Mouse (Mus musculus): ENCODE results near the gene Dhrs4. TPM values are rescaled to one million over a fixed set of nuclear protein-coding genes. Genes with fewer than 3 reads are reported as not detected.

The Dhrs4 gene
- total and polyA plus RNA-seq, 3 experiments = 22.7 to 34.2 TPM; not detected in 1

DNA sequence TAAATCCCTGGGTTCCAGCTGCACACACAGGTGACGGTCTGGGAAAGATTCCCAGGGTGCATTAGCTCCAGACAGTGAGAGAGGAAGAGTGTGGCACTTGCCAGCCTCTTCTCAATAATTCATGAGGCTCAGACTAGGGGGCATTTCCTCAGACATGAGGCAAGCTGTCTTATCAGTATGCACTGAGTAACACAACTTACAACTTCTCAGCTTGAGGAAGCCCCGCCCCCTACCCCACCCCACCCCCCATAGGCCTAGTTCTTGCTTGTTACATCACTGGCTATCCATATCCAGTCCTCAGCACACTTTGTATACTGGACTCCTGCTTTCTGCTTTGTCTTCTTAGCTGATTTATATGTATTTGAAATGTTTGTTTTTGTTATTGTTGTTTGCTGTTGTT, 2.9 kb upstream of the Dhrs4 start:
- H3K79me2 ChIP-seq (ENCODE audit: control insufficient read depth, insufficient read depth, low read length, poor library complexity) = no peaks in the 10 kb centered on the region; the same call in 1 of the 2 replicates
- DNase-seq (ENCODE audit: low read depth, low spot score) = peak; percentile 46
- no peak overlapping the region for H3K27ac ChIP-seq (ENCODE audit: control insufficient read depth, low read depth, low read length)
- no peak overlapping the region for H3K9ac ChIP-seq (ENCODE audit: control insufficient read depth, low read depth, low read length, poor library complexity, severe bottlenecking)
- peaks cover 0 to 18% of the 10 kb centered on the region in 2 experiments; a peak in 3 of 4 replicates for H3K4me1 ChIP-seq (ENCODE audit: control insufficient read depth in 1 of 2, insufficient read depth in 2 of 2, low read length in 2 of 2)
- no peak overlapping the region for H3K4me3 ChIP-seq (ENCODE audit: control insufficient read depth in 1 of 2, insufficient read depth in 1 of 2, low read depth in 2 of 2, low read length in 2 of 2)
- peaks cover 8 to 14% of the 10 kb centered on the region in 2 experiments for H3K27me3 ChIP-seq (ENCODE audit: control insufficient read depth in 1 of 2, insufficient read depth in 2 of 2, low read length in 2 of 2)
- TF ChIP-seq POLR2AphosphoS2 (IDR thresholded peaks at IDR 0.05; ENCODE audit: low read length) (no peak), EP300 (IDR thresholded peaks at IDR 0.05; ENCODE audit: low read depth in 1 of 2, low read length in 2 of 2) (no peak), ZC3H11A (IDR thresholded peaks at IDR 0.05; ENCODE audit: low read depth, low read length) (no peak), SMC3 (IDR thresholded peaks at IDR 0.05; ENCODE audit: low read depth, low read length) (no peak)
- H3K9me3 ChIP-seq (replicated peaks; ENCODE audit: insufficient read depth, low read length) = no peaks in the 10 kb centered on the region
- peaks cover 0 to 12% of the 10 kb centered on the region in 2 experiments; a peak in 2 of 4 replicates for H3K36me3 ChIP-seq (ENCODE audit: control insufficient read depth in 1 of 2, insufficient read depth in 2 of 2, low read length in 2 of 2)

DNA sequence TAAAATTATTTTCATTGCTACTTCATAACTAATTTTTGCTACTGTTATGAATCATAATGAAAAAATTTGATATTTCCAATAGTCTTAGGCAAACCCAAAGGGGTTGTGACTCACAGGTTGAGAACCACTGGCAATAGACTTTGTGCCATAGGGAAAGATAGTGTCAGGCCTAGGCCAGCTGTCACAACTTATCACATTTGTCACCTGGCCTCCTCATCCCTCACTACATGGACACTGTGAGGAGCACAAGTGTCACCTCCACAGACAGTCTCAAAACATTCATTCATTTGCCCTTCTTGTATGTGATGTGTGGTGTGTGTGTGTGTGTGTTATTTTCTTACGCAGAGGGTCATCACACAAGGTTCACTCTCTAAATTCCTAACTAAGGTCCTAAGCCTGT, 1.1 kb upstream of the Dhrs4 start:
- peaks cover 0 to 12% of the 10 kb centered on the region in 2 experiments; a peak in 2 of 4 replicates for H3K36me3 ChIP-seq (ENCODE audit: control insufficient read depth in 1 of 2, insufficient read depth in 2 of 2, low read length in 2 of 2)
- peaks cover 2 to 8% of the 10 kb centered on the region in 2 experiments; a peak in 3 of 4 replicates for H3K27me3 ChIP-seq (ENCODE audit: control insufficient read depth in 1 of 2, insufficient read depth in 2 of 2, low read length in 2 of 2)
- DNase-seq (ENCODE audit: low read depth, low spot score) = no peak
- TF ChIP-seq JUND (IDR thresholded peaks at IDR 0.05; ENCODE audit: low read depth, low read length) = no peak
- no peak for TF ChIP-seq RAD21 (IDR thresholded peaks at IDR 0.05; ENCODE audit: low read depth, low read length)
- no peak for TF ChIP-seq POLR2AphosphoS2 (IDR thresholded peaks at IDR 0.05; ENCODE audit: low read length)
- no peak for TF ChIP-seq MAX (IDR thresholded peaks at IDR 0.05; ENCODE audit: low read length)
- no peak for TF ChIP-seq GATA1 (IDR thresholded peaks at IDR 0.05; ENCODE audit: low read depth, low read length)
- no peak for TF ChIP-seq MAZ (IDR thresholded peaks at IDR 0.05; ENCODE audit: low read depth, low read length)
- TF ChIP-seq ELF1 (IDR thresholded peaks at IDR 0.05; ENCODE audit: low read depth, low read length) = no peak
- no peak for TF ChIP-seq SMC3 (IDR thresholded peaks at IDR 0.05; ENCODE audit: low read depth, low read length)
- TF ChIP-seq POLR2A (IDR thresholded peaks at IDR 0.05; ENCODE audit: control insufficient read depth in 1 of 2, insufficient read depth in 1 of 2, low read depth in 1 of 2, low read length in 2 of 2, poor library complexity in 1 of 2) = no peak
- TF ChIP-seq TAL1 (IDR thresholded peaks at IDR 0.05; ENCODE audit: low read length) = no peak
- TF ChIP-seq GABPA (IDR thresholded peaks at IDR 0.05; ENCODE audit: low read depth, low read length) = no peak
- H3K4me1 ChIP-seq (ENCODE audit: control insufficient read depth in 1 of 2, insufficient read depth in 2 of 2, low read length in 2 of 2) = peaks cover 0 to 18% of the 10 kb centered on the region in 2 experiments; a peak in 3 of 4 replicates
- H3K79me2 ChIP-seq (ENCODE audit: control insufficient read depth, insufficient read depth, low read length, poor library complexity) = no peaks in the 10 kb centered on the region; the same call in 1 of the 2 replicates
- H3K4me3 ChIP-seq (ENCODE audit: control insufficient read depth in 1 of 2, insufficient read depth in 1 of 2, low read depth in 2 of 2, low read length in 2 of 2) = no peak overlapping the region
- no peak overlapping the region for H3K27ac ChIP-seq (ENCODE audit: control insufficient read depth, low read depth, low read length)
- H3K9me3 ChIP-seq (replicated peaks; ENCODE audit: insufficient read depth, low read length) = no peaks in the 10 kb centered on the region
- no peak overlapping the region for H3K9ac ChIP-seq (ENCODE audit: control insufficient read depth, low read depth, low read length, poor library complexity, severe bottlenecking)

GRCm38 (mm10) chr14:55477829-55478228, 729 bp upstream of the Dhrs4 start:
- peaks cover 2 to 5% of the 10 kb centered on the region in 2 experiments; a peak in 3 of 4 replicates for H3K27me3 ChIP-seq (ENCODE audit: control insufficient read depth in 1 of 2, insufficient read depth in 2 of 2, low read length in 2 of 2)
- H3K36me3 ChIP-seq (ENCODE audit: control insufficient read depth in 1 of 2, insufficient read depth in 2 of 2, low read length in 2 of 2) = peaks cover 0 to 12% of the 10 kb centered on the region in 2 experiments; a peak in 2 of 4 replicates
- H3K27ac ChIP-seq (ENCODE audit: control insufficient read depth, low read depth, low read length) = no peak overlapping the region
- H3K79me2 ChIP-seq (ENCODE audit: control insufficient read depth, insufficient read depth, low read length, poor library complexity) = no peaks in the 10 kb centered on the region; the same call in 1 of the 2 replicates
- H3K9me3 ChIP-seq (replicated peaks; ENCODE audit: insufficient read depth, low read length) = no peaks in the 10 kb centered on the region
- peaks cover 0 to 18% of the 10 kb centered on the region in 2 experiments; a peak in 3 of 4 replicates for H3K4me1 ChIP-seq (ENCODE audit: control insufficient read depth in 1 of 2, insufficient read depth in 2 of 2, low read length in 2 of 2)
- no peak overlapping the region; a peak in 1 of 4 replicates for H3K4me3 ChIP-seq (ENCODE audit: control insufficient read depth in 1 of 2, insufficient read depth in 1 of 2, low read depth in 2 of 2, low read length in 2 of 2)
- H3K9ac ChIP-seq (ENCODE audit: control insufficient read depth, low read depth, low read length, poor library complexity, severe bottlenecking) = no peak overlapping the region
- peak; percentile 9 for DNase-seq (ENCODE audit: low read depth, low spot score)
- TF ChIP-seq TAL1 (IDR thresholded peaks at IDR 0.05; ENCODE audit: low read length) (no peak), POLR2A (IDR thresholded peaks at IDR 0.05; ENCODE audit: control insufficient read depth in 1 of 2, insufficient read depth in 1 of 2, low read depth in 1 of 2, low read length in 2 of 2, poor library complexity in 1 of 2) (no peak), ELF1 (IDR thresholded peaks at IDR 0.05; ENCODE audit: low read depth, low read length) (no peak), ZKSCAN1 (IDR thresholded peaks at IDR 0.05; ENCODE audit: low read depth, low read length) (no peak), MAFK (IDR thresholded peaks at IDR 0.05; ENCODE audit: borderline replicate concordance, low read depth, low read length) (no peak), RCOR1 (IDR thresholded peaks at IDR 0.05; ENCODE audit: low read depth, low read length) (no peak), NELFE (IDR thresholded peaks at IDR 0.05; ENCODE audit: low read depth, low read length) (no peak), POLR2AphosphoS2 (IDR thresholded peaks at IDR 0.05; ENCODE audit: low read length) (no peak), HCFC1 (IDR thresholded peaks at IDR 0.05; ENCODE audit: low read depth, low read length) (no peak), MEF2A (IDR thresholded peaks at IDR 0.05; ENCODE audit: extremely low read depth, insufficient replicate concordance, low read depth, low read length, poor library complexity, severe bottlenecking) (no peak), UBTF (IDR thresholded peaks at IDR 0.05; ENCODE audit: borderline replicate concordance, insufficient read depth, low read depth, low read length) (no peak), BHLHE40 (IDR thresholded peaks at IDR 0.05; ENCODE audit: borderline replicate concordance, low read depth, low read length) (no peak), E2F4 (IDR thresholded peaks at IDR 0.05; ENCODE audit: borderline replicate concordance, low read depth, low read length) (no peak), MYB (IDR thresholded peaks at IDR 0.05; ENCODE audit: low read depth, low read length) (no peak), USF2 (IDR thresholded peaks at IDR 0.05; ENCODE audit: borderline replicate concordance in 1 of 2, insufficient read depth in 1 of 2, low read depth in 1 of 2, low read length in 2 of 2) (no peak), ZC3H11A (IDR thresholded peaks at IDR 0.05; ENCODE audit: low read depth, low read length) (no peak), MAX (IDR thresholded peaks at IDR 0.05; ENCODE audit: low read length) (no peak)

Measured in MEL (cell line).